ENCODE assay signal across 22 mouse cellular contexts in the genomic region with DNA sequence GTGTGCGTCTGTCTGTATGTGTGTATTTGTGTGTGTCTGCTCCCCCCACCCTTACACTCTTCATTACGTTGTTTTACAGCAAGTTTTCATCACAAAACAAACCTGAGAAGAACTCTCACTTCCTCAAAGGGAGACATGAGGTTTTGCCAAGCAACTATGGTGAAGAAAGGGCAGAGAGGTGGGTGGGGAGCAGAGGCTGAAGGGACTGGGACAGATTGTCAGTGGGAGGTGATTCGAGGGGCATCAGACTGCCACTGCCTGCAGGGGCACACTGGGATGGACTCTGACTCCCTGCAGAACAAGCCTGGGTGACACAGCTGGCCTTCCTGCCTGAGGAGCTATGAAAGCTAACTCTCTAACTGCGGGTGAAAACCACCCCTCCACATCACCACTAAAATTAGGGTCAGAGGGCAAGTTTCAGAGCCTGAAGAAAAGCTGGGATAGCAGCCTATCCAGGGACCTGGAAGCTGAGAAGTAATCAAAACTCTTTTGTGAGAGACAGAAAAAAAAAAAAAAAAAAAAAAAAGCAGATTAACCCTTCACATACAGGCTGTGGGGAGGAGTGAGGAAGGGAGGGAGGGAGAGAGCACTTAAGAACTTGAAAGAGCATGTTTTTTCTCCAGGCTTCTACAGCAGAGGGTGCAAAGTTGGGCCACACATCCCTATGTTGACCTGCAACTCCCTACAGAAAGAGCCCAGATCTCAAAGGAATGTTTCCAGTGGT. TPM values are rescaled to one million over a fixed set of nuclear protein-coding genes. Genes with fewer than 3 reads are reported as not detected.
DNase-seq lines count a peak whose midpoint lies in the region; ATAC-seq and TF ChIP-seq lines count a peak whose summit lies in the region.
"Had no signal": no experiment of that assay in that cellular context is flagged by ENCODE, and none has a peak within 500 bp of the region (broad histone marks: within the 10 kb centered on the region; RNA-seq: fewer than 3 reads in every experiment).

No protein-coding gene starts in this region.

- H3K36me3 ChIP-seq in kidney, embryonic 16.5 days (ENCODE audit: insufficient read depth, low read length): peaks cover 18% of the 10 kb centered on the region
- peaks cover 5% of the 10 kb centered on the region for H3K36me3 ChIP-seq in kidney, adult 2 months (ENCODE audit: control insufficient read depth, insufficient read depth, low read length)
- H3K36me3 ChIP-seq in embryonic facial prominence, embryonic 11.5 days (replicated peaks; ENCODE audit: control insufficient read depth, insufficient read depth, low read depth, low read length): peaks cover 4% of the 10 kb centered on the region

- TF ChIP-seq POLR2A in kidney, adult 2 months (IDR thresholded peaks at IDR 0.05; ENCODE audit: low read depth, low read length): no peak

- no peak for TF ChIP-seq CTCF in kidney, adult 2 months (conservative IDR thresholded peaks at IDR 0.05; ENCODE audit: insufficient read depth, insufficient read length, low read depth, low read length)

- peak; percentile 40 for DNase-seq in embryo, embryonic 10 days (ENCODE audit: low spot score)
- DNase-seq in embryo, embryonic 9.5 days (ENCODE audit: extremely low spot score): no peak
- no peak for DNase-seq in kidney, adult 2 months
- peak; percentile 36 for DNase-seq in embryonic facial prominence, embryonic 11.5 days (ENCODE audit: low spot score)
- no peak for DNase-seq in left cerebral cortex, adult 8-10 months (ENCODE audit: low spot score in 2 of 2)
- DNase-seq in spleen, postnatal 36 days (ENCODE audit: low spot score in 2 of 2): no peak
- DNase-seq: cerebellum, adult 18-20 months; gastrocnemius, postnatal 14 days; left cerebral cortex, postnatal 4 days; lung, adult 18-20 months; lung, postnatal 14 days; right cerebral cortex, postnatal 14 days had no signal

- no peaks in the 10 kb centered on the region for H3K27me3 ChIP-seq in kidney, embryonic 16.5 days (ENCODE audit: insufficient read depth, low read length)
- H3K27me3 ChIP-seq in kidney, adult 2 months (replicated peaks; ENCODE audit: control insufficient read depth, insufficient read depth, low read length): no peaks in the 10 kb centered on the region
- H3K27me3 ChIP-seq in embryonic facial prominence, embryonic 11.5 days (ENCODE audit: control insufficient read depth, insufficient read depth, low read length): no peaks in the 10 kb centered on the region
- H3K27me3 ChIP-seq: forebrain, embryonic 13.5 days; hindbrain, embryonic 13.5 days; neural tube, embryonic 13.5 days had no signal

- H3K4me1 ChIP-seq in kidney, embryonic 16.5 days (ENCODE audit: insufficient read depth, low read length): no peaks in the 10 kb centered on the region
- H3K4me1 ChIP-seq in kidney, adult 2 months (ENCODE audit: control insufficient read depth, insufficient read depth, low read length): no peaks in the 10 kb centered on the region
- H3K4me1 ChIP-seq in embryonic facial prominence, embryonic 11.5 days (ENCODE audit: control insufficient read depth, insufficient read depth, low read length): no peaks in the 10 kb centered on the region; the same call in 1 of the 2 replicates
- H3K4me1 ChIP-seq: forebrain, embryonic 13.5 days had no signal

- peak; percentile 27; the same call in 1 of the 2 replicates for ATAC-seq in kidney, embryonic 16.5 days (ENCODE audit: low FRiP score, low TSS enrichment)
- ATAC-seq in embryonic facial prominence, embryonic 11.5 days (replicated peaks; ENCODE audit: insufficient number of reproducible peaks, low FRiP score, low TSS enrichment, low read depth): peak; percentile 44; the same call in 1 of the 2 replicates
- peak; percentile 60 for ATAC-seq in megakaryocyte progenitor cell, adult 5-6 weeks (replicated peaks; ENCODE audit: poor library complexity)
- ATAC-seq: CD4-positive, CD25-positive, alpha-beta regulatory T cell, adult 4 months; forebrain, embryonic 13.5 days; inflammation-experienced regulatory T-cells, adult 6 months had no signal

- no peak overlapping the region for H3K4me3 ChIP-seq in kidney, embryonic 16.5 days (ENCODE audit: low read length)
- no peak overlapping the region for H3K4me3 ChIP-seq in kidney, adult 2 months (ENCODE audit: insufficient read depth, low read depth, low read length)
- H3K4me3 ChIP-seq in embryonic facial prominence, embryonic 11.5 days (ENCODE audit: low read depth, low read length): no peak overlapping the region
- H3K4me3 ChIP-seq: forebrain, embryonic 13.5 days; hindbrain, embryonic 13.5 days; midbrain, embryonic 10.5 days; neural tube, embryonic 13.5 days had no signal

- no peak overlapping the region for H3K9ac ChIP-seq in kidney, embryonic 16.5 days (replicated peaks; ENCODE audit: low read length)
- no peak overlapping the region for H3K9ac ChIP-seq in embryonic facial prominence, embryonic 11.5 days (replicated peaks; ENCODE audit: low read length)
- H3K9ac ChIP-seq: forebrain, embryonic 13.5 days; hindbrain, embryonic 13.5 days; neural tube, embryonic 13.5 days had no signal

- WGBS in kidney, embryonic 16.5 days: 35% methylated on average over 4 of the region's 4 CpGs
- WGBS in kidney, adult 2 months: 42% methylated on average over 4 of the region's 4 CpGs
- WGBS in embryonic facial prominence, embryonic 11.5 days: 34% methylated on average over 4 of the region's 4 CpGs

- no peak overlapping the region for H3K4me2 ChIP-seq in kidney, embryonic 16.5 days (replicated peaks; ENCODE audit: low read depth, low read length)
- no peak overlapping the region for H3K4me2 ChIP-seq in embryonic facial prominence, embryonic 11.5 days (ENCODE audit: low read depth, low read length)
- H3K4me2 ChIP-seq: forebrain, embryonic 13.5 days; hindbrain, embryonic 13.5 days; liver, embryonic 11.5 days; neural tube, embryonic 13.5 days had no signal

- no peaks in the 10 kb centered on the region for H3K9me3 ChIP-seq in kidney, embryonic 16.5 days (ENCODE audit: low read length)
- H3K9me3 ChIP-seq in embryonic facial prominence, embryonic 11.5 days (replicated peaks; ENCODE audit: control insufficient read depth, low read length): no peaks in the 10 kb centered on the region
- H3K9me3 ChIP-seq: forebrain, embryonic 13.5 days; hindbrain, embryonic 13.5 days; midbrain, embryonic 10.5 days; neural tube, embryonic 13.5 days had no signal

- H3K27ac ChIP-seq in kidney, embryonic 16.5 days (ENCODE audit: low read length): no peak overlapping the region
- H3K27ac ChIP-seq in kidney, adult 2 months (ENCODE audit: insufficient read depth, low read depth, low read length): no peak overlapping the region
- H3K27ac ChIP-seq in embryonic facial prominence, embryonic 11.5 days (replicated peaks; ENCODE audit: low read depth, low read length): no peak overlapping the region
- H3K27ac ChIP-seq: forebrain, embryonic 13.5 days; hindbrain, embryonic 13.5 days; kidney, postnatal 0 days; midbrain, embryonic 10.5 days; neural tube, embryonic 13.5 days had no signal

RNA-seq across cellular contexts. Expression of a gene that starts 11.2 kb away (rescaled TPM):
- polyA plus RNA-seq in kidney, embryonic 16.5 days (2015; fragmentation: Nextera tagmentation; extraction: Ambion mirVana): 2.1 and 2.4 TPM in 2 replicates
- polyA plus RNA-seq in kidney, adult 2 months (2012; rRNA removed): 0.16 and 0.33 TPM in 2 replicates
- polyA plus RNA-seq in embryonic facial prominence, embryonic 11.5 days (2014; fragmentation: Nextera tagmentation; extraction: Ambion mirVana): 2.7 and 3.1 TPM in 2 replicates
- total RNA-seq in megakaryocyte progenitor cell, adult 5-6 weeks (2015): 0.90 and 0.99 TPM in 2 replicates
- 0.81 and 1.00 TPM in 2 replicates for total RNA-seq in megakaryocyte progenitor cell, adult 5-6 weeks (2017)
- 1 to 10 TPM; 2.7 to 6.4 (median 4.4) TPM for total RNA-seq in left cerebral cortex, adult 8-10 months (2022)

RNA-seq across cellular contexts. Expression of a gene that starts 55.0 kb away (rescaled TPM):
- 148 and 149 TPM in 2 replicates for polyA plus RNA-seq in kidney, embryonic 16.5 days (2015; fragmentation: Nextera tagmentation; extraction: Ambion mirVana)
- polyA plus RNA-seq in kidney, adult 2 months (2012; rRNA removed): 58.6 and 65.2 TPM in 2 replicates
- polyA plus RNA-seq in embryonic facial prominence, embryonic 11.5 days (2014; fragmentation: Nextera tagmentation; extraction: Ambion mirVana): 145 and 158 TPM in 2 replicates
- 123 and 174 TPM in 2 replicates for total RNA-seq in megakaryocyte progenitor cell, adult 5-6 weeks (2015)
- total RNA-seq in megakaryocyte progenitor cell, adult 5-6 weeks (2017): 101 and 138 TPM in 2 replicates
- 10 to 100 TPM; 43.2 to 52.6 (median 45.4) TPM for total RNA-seq in left cerebral cortex, adult 8-10 months (2022)

Comparison
In these comparisons a context has a peak if more than half of its experiments do, and no peak if none do; other contexts are left out.
1. DNase-seq: peak in embryo, embryonic 10 days (single experiment) and embryonic facial prominence, embryonic 11.5 days (single experiment); none in embryo, embryonic 9.5 days (single experiment), kidney, adult 2 months (single experiment), left cerebral cortex, adult 8-10 months (0 of 2) and spleen, postnatal 36 days (0 of 2).
2. Peak in every context shown above with its lines, with median percentiles within 50 percentile points of each other: ATAC-seq.